Mouse (Mus musculus) heart, adult 2 months (tissue): ENCODE results near the gene Rnf4. TPM values are rescaled to one million over a fixed set of nuclear protein-coding genes. Genes with fewer than 3 reads are reported as not detected.
A peak's percentile ranks its signal among the peaks of the same experiment; 100 is the strongest.

Experiments used
- DNase-seq, 2 experiments: peaks; one replicate each; pipeline ENCODE4 v3.0.0; 2021
- H3K27ac ChIP-seq: fragments of 200-600 bp; 2 replicates; pipeline ENCODE4 v1.8.1; 2022
- H3K27me3 ChIP-seq: fragments of 200-500 bp; 2 replicates; pipeline ENCODE4 v1.6.1; 2012; ENCODE audit warnings: mild to moderate bottlenecking, low read length, inconsistent platforms, mixed read lengths; ENCODE audit not compliant: control insufficient read depth, insufficient read depth
- H3K36me3 ChIP-seq: fragments of 200-500 bp; 2 replicates; pipeline ENCODE4 v1.6.1; 2012; ENCODE audit warnings: low read length, inconsistent platforms; ENCODE audit not compliant: control insufficient read depth, insufficient read depth
- H3K4me1 ChIP-seq: fragments of 200-500 bp; 2 replicates; pipeline ENCODE4 v1.6.1; 2011; ENCODE audit warnings: low read length; ENCODE audit not compliant: control insufficient read depth, insufficient read depth
- H3K4me3 ChIP-seq: fragments of 200-600 bp; 2 replicates; pipeline ENCODE4 v1.8.1; 2022
- H3K79me2 ChIP-seq: fragments of 200-500 bp; replicated peaks from 2 replicates; pipeline ENCODE4 v1.6.1; 2012; ENCODE audit warnings: mild to moderate bottlenecking, inconsistent platforms, low read length, moderate library complexity, mixed read lengths; ENCODE audit not compliant: control insufficient read depth, insufficient read depth
- H3K9ac ChIP-seq: fragments of 200-500 bp; 2 replicates; pipeline ENCODE4 v1.6.1; 2012; ENCODE audit warnings: low read depth, mild to moderate bottlenecking, control low read depth, inconsistent platforms, low read length, mixed read lengths
- CTCF ChIP-seq: fragments of 200-600 bp; IDR thresholded peaks from 2 replicates; pipeline ENCODE4 v1.8.1; 2022; ENCODE audit warnings: antibody characterized with exemption, mild to moderate bottlenecking, moderate library complexity
- EP300 ChIP-seq: fragments of 200-500 bp; IDR thresholded peaks from 2 replicates; pipeline ENCODE4 v1.6.1; 2011; ENCODE audit warnings: low read depth, low read length, control low read depth; ENCODE audit not compliant: insufficient read depth
- POLR2A ChIP-seq: fragments of 200-500 bp; IDR thresholded peaks from 2 replicates; pipeline ENCODE4 v1.6.1; 2011; ENCODE audit warnings: mild to moderate bottlenecking, low read depth, low read length, control low read depth; ENCODE audit not compliant: insufficient read depth
- whole genome bisulfite sequencing: fragments of 180-500 bp; shearing (Covaris S2); methylation state at CpG from one replicate; pipeline ENCODE4 v1.1.7; 2018; 5-methylcytosine and 5-hydroxymethylcytosine counted together
- intact Hi-C: fragments of 180-260 bp; cut with DNase I; formaldehyde crosslinking; loops from one replicate; pipeline ENCODE4 v1.15.1; 2025
- long read RNA-seq: library from polyadenylated mRNA; stranded (forward); transcript quantifications from one replicate; pipeline ENCODE4 v2.0.0, GENCODE M21; 2021
- polyA plus RNA-seq: library from polyadenylated mRNA; depleted of rRNA; stranded (reverse); fragments of >200 nt; gene quantifications from 2 replicates; pipeline ENCODE4 v1.2.3, GENCODE M21; 2012; rRNA removed
- total RNA-seq, 2 experiments: library from RNA; stranded (reverse); gene quantifications; 2 replicates each; pipeline ENCODE4 v1.2.3; 2021

The Rnf4 gene
- total RNA-seq (10 to 100 TPM; 30.9 to 31.5 TPM), polyA plus RNA-seq (27.2 and 44.3 TPM in 2 replicates)
- long read RNA-seq, full-length matches to known transcripts = 2 of 2 reads
- long read RNA-seq, partial matches to known transcripts = 0 of 2 reads
- long read RNA-seq, other reads (novel, unspliced or antisense) = 0 of 2 reads

GRCm38 (mm10) chr5:34336097-34336774, at the start of gene Rnf4:
TSS of gene Rnf4 (plus strand) at chr5:34336289.
- intact Hi-C loops = loop anchor here (1.0 kb wide), 1 partner anchor 33 kb away; the partner anchor contains the start of gene Fam193a
- peaks cover 14% of the 10 kb centered on the region for H3K36me3 ChIP-seq

GRCm38 (mm10) chr5:34286516-34286915, 49.6 kb upstream of the Rnf4 start:
- WGBS = 15% methylated on average over 11 of the region's 11 CpGs
- H3K27ac ChIP-seq = no peak overlapping the region
- H3K27me3 ChIP-seq = peaks cover 15% of the 10 kb centered on the region

More at GRCm38 (mm10) chr5:34336097-34336774, at the start of gene Rnf4:
- Histone ChIP-seq H3K9ac (peak within 1 kb of the TSS; percentile 93), H3K4me1 (peaks cover 6% of the 10 kb centered on the region), H3K27ac (peak within 1 kb of the TSS; percentile 89), H3K4me3 (peak within 1 kb of the TSS; percentile 97), H3K27me3 (no peaks in the 10 kb centered on the region), H3K79me2 (peaks cover 2% of the 10 kb centered on the region; the same call in 1 of the 2 replicates)
- DNase-seq = peak; percentile 98
- WGBS = under 1% methylated on average over 67 of the region's 67 CpGs
- TF ChIP-seq CTCF (no peak), POLR2A (peak; percentile 98), EP300 (peak; percentile 67; the same call in 1 of the 2 replicates)

GRCm38 (mm10) chr5:34287001-34287837, 48.9 kb upstream of the Rnf4 start:
- Histone ChIP-seq H3K79me2 (no peaks in the 10 kb centered on the region), H3K36me3 (no peaks in the 10 kb centered on the region), H3K4me1 (peaks cover 3% of the 10 kb centered on the region; the same call in 1 of the 2 replicates), H3K4me3 (peak overlapping the region; percentile 18; the same call in 1 of the 2 replicates), H3K27ac (no peak overlapping the region), H3K27me3 (peaks cover 15% of the 10 kb centered on the region), H3K9ac (no peak overlapping the region; the same call in 1 of the 2 replicates)
- TF ChIP-seq CTCF = no peak
- TF ChIP-seq EP300 = no peak
- no peak for TF ChIP-seq POLR2A
- DNase-seq = peak; percentile 15 to 41
- WGBS = 2% methylated on average over 54 of the region's 54 CpGs
- intact Hi-C loops = no loop called here

More at GRCm38 (mm10) chr5:34286516-34286915, 49.6 kb upstream of the Rnf4 start:
- H3K79me2 ChIP-seq = no peaks in the 10 kb centered on the region
- H3K36me3 ChIP-seq = no peaks in the 10 kb centered on the region
- no peak for DNase-seq
- no peak overlapping the region for H3K4me3 ChIP-seq
- intact Hi-C loops = no loop called here
- H3K4me1 ChIP-seq = peaks cover 4% of the 10 kb centered on the region
- TF ChIP-seq CTCF = no peak
- TF ChIP-seq EP300 = no peak
- TF ChIP-seq POLR2A = no peak
- H3K9ac ChIP-seq = no peak overlapping the region

GRCm38 (mm10) chr5:34287838-34288145, 48.3 kb upstream of the Rnf4 start:
- TF ChIP-seq EP300 = no peak
- no peak for TF ChIP-seq CTCF
- H3K27me3 ChIP-seq = peaks cover 15% of the 10 kb centered on the region
- WGBS = 2% methylated on average over 18 of the region's 18 CpGs
- no peaks in the 10 kb centered on the region for H3K36me3 ChIP-seq
- no peak for DNase-seq
- H3K9ac ChIP-seq = peak overlapping the region; percentile 33; the same call in 1 of the 2 replicates
- H3K79me2 ChIP-seq = no peaks in the 10 kb centered on the region
- intact Hi-C loops = no loop called here
- H3K4me1 ChIP-seq = peaks cover 3% of the 10 kb centered on the region; the same call in 1 of the 2 replicates
- H3K4me3 ChIP-seq = peak overlapping the region; percentile 49
- no peak overlapping the region for H3K27ac ChIP-seq

- WGBS = under 1% methylated on average over 76 of the region's 83 CpGs
Measured at GRCm38 (mm10) chr5:34288154-34288716, 47.9 kb upstream of the Rnf4 start, which contains the start of the genes Zfyve28 and Cfap99. TSS of gene Zfyve28 (minus strand) at chr5:34288449. TSS of gene Cfap99 (plus strand) at chr5:34288600.

More at GRCm38 (mm10) chr5:34288154-34288716, 47.9 kb upstream of the Rnf4 start, which contains the start of the genes Zfyve28 and Cfap99:
- Histone ChIP-seq H3K4me3 (peak within 1 kb of the TSS; percentile 49), H3K79me2 (no peaks in the 10 kb centered on the region), H3K9ac (peak within 1 kb of the TSS; percentile 33), H3K27ac (no peak within 1 kb of the TSS), H3K4me1 (peaks cover 3% of the 10 kb centered on the region; the same call in 1 of the 2 replicates), H3K36me3 (no peaks in the 10 kb centered on the region), H3K27me3 (peaks cover 15% of the 10 kb centered on the region)
- intact Hi-C loops = no loop called here
- peak; percentile 76 to 78 for DNase-seq
- TF ChIP-seq EP300 (no peak), POLR2A (no peak)
